Mouse (Mus musculus): ENCODE data around the gene Enkd1.
A peak's percentile ranks its signal among the peaks of the same experiment; 100 is the strongest.

- TF ChIP-seq CTCF (IDR thresholded peaks at IDR 0.05) (0 out of 2 replicates have a peak, but pooled peaks have one; percentile 12), EP300 (IDR thresholded peaks at IDR 0.05) (no peak)
These were observed 8.4 kb upstream of the Enkd1 start for GRCm38 (mm10) chr8:105716302-105716945.
